Mouse (Mus musculus) cerebellum, adult 9-10 months (tissue): ENCODE data around the gene Btbd10.

Source experiments
- DNase-seq: peaks from one replicate; pipeline ENCODE4 v3.0.0; 2022

The Btbd10 gene

GRCm38 (mm10) chr7:113294598-113294997, 74.6 kb downstream of the Btbd10 start:
- no peak for DNase-seq

GRCm38 (mm10) chr7:113292193-113292592, 77.0 kb downstream of the Btbd10 start:
- DNase-seq, result no peak

- no peak for DNase-seq
Observed at GRCm38 (mm10) chr7:113291741-113292140, 77.5 kb downstream of the Btbd10 start.

DNA sequence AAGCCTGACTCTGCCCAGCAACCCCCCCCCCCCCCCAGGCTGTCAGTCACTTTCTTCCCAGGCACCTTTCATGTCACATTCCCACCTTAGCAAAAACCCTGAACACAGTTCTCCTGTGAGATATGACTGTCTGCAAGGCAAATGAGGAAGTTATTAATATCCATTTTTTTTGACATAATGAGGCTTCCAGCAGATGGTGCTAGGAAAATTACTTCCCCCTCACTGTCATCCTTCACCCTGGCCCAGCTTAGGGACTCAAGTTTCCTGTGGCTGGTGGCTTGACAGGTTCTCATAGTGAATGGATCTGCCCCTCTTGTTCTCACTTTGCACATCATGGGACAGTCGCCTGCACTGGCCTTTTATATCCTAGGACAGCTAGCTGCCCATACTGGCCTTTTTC, 80.0 kb downstream of the Btbd10 start:
- no peak for DNase-seq

DNA sequence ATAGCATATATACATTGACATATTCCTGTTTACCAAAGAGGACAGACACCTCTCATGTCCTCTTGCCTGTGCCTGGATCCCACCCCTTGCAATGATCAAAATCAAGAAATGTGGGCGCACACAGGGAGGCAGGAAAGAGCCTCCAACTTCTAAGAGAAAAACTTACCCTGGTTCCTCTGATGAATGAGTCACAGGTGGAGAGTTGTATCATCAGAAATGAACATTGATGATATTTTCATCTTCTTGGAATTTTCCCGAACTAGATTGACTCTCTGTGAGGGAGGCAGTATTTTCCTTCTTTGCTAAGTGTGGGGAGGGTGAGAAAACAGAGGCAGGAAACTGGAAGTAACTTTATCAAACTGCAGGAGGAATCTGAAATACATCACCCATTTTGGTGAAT, 83.8 kb downstream of the Btbd10 start:
- no peak for DNase-seq

GRCm38 (mm10) chr7:113279246-113279645, 89.9 kb downstream of the Btbd10 start:
- no peak for DNase-seq

DNA sequence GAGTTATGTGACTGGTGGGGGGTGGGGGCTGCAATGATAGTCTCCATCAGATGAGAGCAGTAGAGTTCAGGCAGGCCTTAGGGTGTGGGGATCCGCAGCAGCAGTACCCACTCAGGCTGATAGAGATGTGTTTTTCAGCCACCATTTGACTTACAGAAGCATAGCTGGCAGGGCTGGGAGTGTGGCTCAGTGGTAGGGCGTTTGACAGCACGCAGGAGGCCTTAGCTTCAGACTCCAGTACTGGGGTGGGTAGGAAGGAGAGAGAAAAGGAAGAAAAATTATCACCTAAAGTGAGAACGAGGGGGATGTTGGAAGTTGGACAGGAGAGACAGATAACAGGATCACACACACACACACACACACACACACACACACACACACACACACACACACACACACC, 90.7 kb downstream of the Btbd10 start:
- DNase-seq, result no peak

DNA sequence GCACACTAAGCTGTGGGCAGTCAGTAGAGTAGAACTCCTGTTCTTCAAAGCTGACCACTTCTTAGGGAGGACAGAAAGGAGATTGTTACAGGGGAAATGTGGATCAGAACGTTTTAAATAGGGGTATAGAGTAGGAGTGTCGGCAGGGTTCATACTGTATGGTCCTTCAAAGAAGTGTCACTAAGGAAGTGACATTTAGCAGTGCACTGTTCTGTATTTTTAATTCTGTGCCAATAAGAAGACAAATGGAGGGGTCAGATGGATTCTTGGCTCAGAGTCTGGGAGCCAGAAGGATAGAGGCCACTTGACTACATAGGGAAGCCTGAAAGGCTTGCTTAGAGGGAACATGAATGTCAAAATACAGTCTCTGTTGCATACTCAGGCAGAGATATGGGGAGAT, 91.9 kb downstream of the Btbd10 start:
- DNase-seq, result no peak

GRCm38 (mm10) chr7:113272338-113272997, 96.7 kb downstream of the Btbd10 start:
- DNase-seq, result no peak

DNA sequence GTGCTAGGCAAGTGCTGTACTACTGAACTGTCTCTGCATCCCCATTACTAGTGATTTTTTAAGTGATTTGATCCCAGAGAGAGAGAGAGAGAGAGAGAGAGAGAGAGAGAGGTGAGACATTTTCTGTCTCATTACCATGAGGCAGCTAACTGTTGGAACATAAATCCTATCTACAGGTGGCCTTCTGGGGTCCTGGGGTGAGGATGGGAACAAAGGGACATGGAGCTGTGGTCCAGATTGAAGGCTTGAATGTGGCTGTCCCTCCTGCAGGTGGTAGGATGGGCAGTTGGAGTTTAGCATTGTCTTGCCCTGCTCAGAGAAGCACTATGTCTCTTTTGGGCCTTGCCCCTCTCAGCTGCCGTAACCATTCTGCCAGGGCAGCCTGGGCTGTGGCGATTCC, 98.2 kb downstream of the Btbd10 start:
- DNase-seq, result peak; percentile 67

- DNase-seq, result peak; percentile 98
Observed at GRCm38 (mm10) chr7:113270551-113270950, 98.6 kb downstream of the Btbd10 start.

DNA sequence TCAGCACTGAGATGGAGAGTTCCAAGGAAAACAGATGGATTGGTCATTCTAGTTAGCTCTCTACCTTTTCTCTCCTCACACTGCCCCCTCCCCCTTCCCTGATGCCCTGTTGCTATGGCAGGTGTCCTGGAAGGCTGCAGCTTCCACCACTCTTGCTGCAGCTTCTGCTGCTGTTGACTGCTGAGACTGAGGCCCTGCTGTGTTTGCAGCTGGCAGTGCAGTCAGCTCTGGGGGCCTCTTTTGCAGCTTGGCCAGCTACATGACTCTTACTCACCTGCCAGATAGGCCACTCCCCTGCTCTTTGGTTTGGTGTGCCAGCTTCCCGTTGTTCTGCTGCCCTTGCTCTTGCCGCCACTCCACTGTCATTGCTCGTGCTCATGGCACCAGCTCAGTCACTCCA, 99.3 kb downstream of the Btbd10 start:
- DNase-seq, result peak; percentile 77

DNA sequence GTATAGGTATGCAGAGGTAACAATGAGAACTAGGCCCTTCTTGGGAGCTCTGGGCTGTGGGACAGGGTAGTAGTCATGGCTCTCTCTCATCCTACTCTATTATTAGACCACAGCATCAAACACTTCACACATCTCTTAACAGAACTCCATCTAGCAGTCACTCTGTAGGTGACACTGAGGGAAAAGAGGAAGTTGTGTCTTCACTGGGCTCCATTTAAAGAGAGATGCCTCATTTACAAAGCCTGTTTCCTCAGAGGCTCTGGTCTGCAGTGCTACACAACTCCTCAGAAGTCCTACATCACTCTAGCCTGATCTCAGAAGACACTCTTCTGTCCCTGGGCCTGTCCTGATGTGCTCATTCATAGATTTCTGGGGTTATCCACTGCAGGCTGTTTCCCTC, 100.1 kb downstream of the Btbd10 start:
- no peak for DNase-seq

DNA sequence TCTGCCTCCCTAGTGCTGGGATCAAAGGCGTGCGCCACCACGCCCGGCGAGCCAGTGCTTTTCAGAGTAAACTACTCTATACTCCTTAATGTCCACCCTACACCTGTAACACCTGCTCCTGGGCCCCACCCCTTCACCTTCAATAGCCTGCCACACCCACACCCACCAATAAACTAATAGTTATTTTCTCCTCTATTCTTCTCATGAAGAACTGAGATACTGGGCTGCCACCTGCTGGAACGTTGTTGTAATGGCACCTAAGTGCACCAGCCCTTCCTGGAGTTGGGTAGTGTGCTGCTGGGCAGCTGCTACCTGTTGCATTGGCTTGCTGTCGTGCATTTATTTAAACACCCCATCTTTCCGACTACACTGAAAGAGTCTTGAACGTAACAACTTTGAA, 100.9 kb downstream of the Btbd10 start:
- peak; percentile 83 for DNase-seq
